Mouse (Mus musculus): Measurements from ENCODE around the gene Nt5dc1. TPM values are rescaled to one million over a fixed set of nuclear protein-coding genes. Genes with fewer than 3 reads are reported as not detected.

The Nt5dc1 gene
- polyA plus RNA-seq, 1 experiment = 2.4 TPM

GRCm38 (mm10) chr10:34385636-34386035 lies 32.7 kb downstream of the Nt5dc1 start:
- Histone ChIP-seq H3K4me1 (ENCODE audit: control insufficient read depth, insufficient read depth, low read length) (no peaks in the 10 kb centered on the region), H3K4me3 (ENCODE audit: insufficient read depth, low read length) (no peak overlapping the region), H3K27ac (ENCODE audit: insufficient read depth, low read length) (no peak overlapping the region)
- TF ChIP-seq POLR2A (IDR thresholded peaks at IDR 0.05; ENCODE audit: extremely low read depth, insufficient read depth, low read length) = no peak
- TF ChIP-seq CTCF (IDR thresholded peaks at IDR 0.05; ENCODE audit: extremely low read depth, insufficient read depth, low read length) = no peak

GRCm38 (mm10) chr10:34373332-34373731 lies 45.0 kb downstream of the Nt5dc1 start:
- Histone ChIP-seq H3K4me3 (ENCODE audit: insufficient read depth, low read length) (no peak overlapping the region), H3K27ac (ENCODE audit: insufficient read depth, low read length) (no peak overlapping the region), H3K4me1 (ENCODE audit: control insufficient read depth, insufficient read depth, low read length) (no peaks in the 10 kb centered on the region)
- TF ChIP-seq POLR2A (IDR thresholded peaks at IDR 0.05; ENCODE audit: extremely low read depth, insufficient read depth, low read length) = no peak
- no peak for TF ChIP-seq CTCF (IDR thresholded peaks at IDR 0.05; ENCODE audit: extremely low read depth, insufficient read depth, low read length)

GRCm38 (mm10) chr10:34368138-34368537 lies 50.2 kb downstream of the Nt5dc1 start:
- no peak overlapping the region for H3K4me3 ChIP-seq (ENCODE audit: insufficient read depth, low read length)
- TF ChIP-seq CTCF (IDR thresholded peaks at IDR 0.05; ENCODE audit: extremely low read depth, insufficient read depth, low read length) (peak; percentile 70), POLR2A (IDR thresholded peaks at IDR 0.05; ENCODE audit: extremely low read depth, insufficient read depth, low read length) (no peak)
- no peaks in the 10 kb centered on the region for H3K4me1 ChIP-seq (ENCODE audit: control insufficient read depth, insufficient read depth, low read length)
- H3K27ac ChIP-seq (ENCODE audit: insufficient read depth, low read length) = no peak overlapping the region

- Histone ChIP-seq H3K4me3 (ENCODE audit: insufficient read depth, low read length) (no peak overlapping the region), H3K4me1 (ENCODE audit: control insufficient read depth, insufficient read depth, low read length) (no peaks in the 10 kb centered on the region), H3K27ac (ENCODE audit: insufficient read depth, low read length) (no peak overlapping the region)
- TF ChIP-seq POLR2A (IDR thresholded peaks at IDR 0.05; ENCODE audit: extremely low read depth, insufficient read depth, low read length) (no peak), CTCF (IDR thresholded peaks at IDR 0.05; ENCODE audit: extremely low read depth, insufficient read depth, low read length) (no peak)
These were observed 54.6 kb downstream of the Nt5dc1 start for GRCm38 (mm10) chr10:34363756-34364155.

- Histone ChIP-seq H3K27ac (ENCODE audit: insufficient read depth, low read length) (no peak overlapping the region), H3K4me1 (ENCODE audit: control insufficient read depth, insufficient read depth, low read length) (no peaks in the 10 kb centered on the region)
- TF ChIP-seq POLR2A (IDR thresholded peaks at IDR 0.05; ENCODE audit: extremely low read depth, insufficient read depth, low read length) (no peak), CTCF (IDR thresholded peaks at IDR 0.05; ENCODE audit: extremely low read depth, insufficient read depth, low read length) (no peak)
These were observed 60.1 kb downstream of the Nt5dc1 start for GRCm38 (mm10) chr10:34358263-34358662.

GRCm38 (mm10) chr10:34352166-34352565 lies 66.2 kb downstream of the Nt5dc1 start:
- H3K4me1 ChIP-seq (ENCODE audit: control insufficient read depth, insufficient read depth, low read length) = no peaks in the 10 kb centered on the region
- TF ChIP-seq POLR2A (IDR thresholded peaks at IDR 0.05; ENCODE audit: extremely low read depth, insufficient read depth, low read length) (no peak), CTCF (IDR thresholded peaks at IDR 0.05; ENCODE audit: extremely low read depth, insufficient read depth, low read length) (no peak)
- H3K27ac ChIP-seq (ENCODE audit: insufficient read depth, low read length) = no peak overlapping the region
- no peak overlapping the region for H3K4me3 ChIP-seq (ENCODE audit: insufficient read depth, low read length)

More at GRCm38 (mm10) chr10:34358263-34358662, 60.1 kb downstream of the Nt5dc1 start:
- no peak overlapping the region for H3K4me3 ChIP-seq (ENCODE audit: insufficient read depth, low read length)

GRCm38 (mm10) chr10:34341886-34342285 lies 76.5 kb downstream of the Nt5dc1 start:
- no peaks in the 10 kb centered on the region for H3K4me1 ChIP-seq (ENCODE audit: control insufficient read depth, insufficient read depth, low read length)
- H3K4me3 ChIP-seq (ENCODE audit: insufficient read depth, low read length) = no peak overlapping the region
- no peak overlapping the region for H3K27ac ChIP-seq (ENCODE audit: insufficient read depth, low read length)
- TF ChIP-seq CTCF (IDR thresholded peaks at IDR 0.05; ENCODE audit: extremely low read depth, insufficient read depth, low read length) = no peak
- TF ChIP-seq POLR2A (IDR thresholded peaks at IDR 0.05; ENCODE audit: extremely low read depth, insufficient read depth, low read length) = no peak

- TF ChIP-seq POLR2A (IDR thresholded peaks at IDR 0.05; ENCODE audit: extremely low read depth, insufficient read depth, low read length) (no peak), CTCF (IDR thresholded peaks at IDR 0.05; ENCODE audit: extremely low read depth, insufficient read depth, low read length) (no peak)
- no peak overlapping the region for H3K4me3 ChIP-seq (ENCODE audit: insufficient read depth, low read length)
These were observed 77.3 kb downstream of the Nt5dc1 start for GRCm38 (mm10) chr10:34341014-34341413.

GRCm38 (mm10) chr10:34328310-34328709 lies 90.0 kb downstream of the Nt5dc1 start:
- no peak for TF ChIP-seq POLR2A (IDR thresholded peaks at IDR 0.05; ENCODE audit: extremely low read depth, insufficient read depth, low read length)
- TF ChIP-seq CTCF (IDR thresholded peaks at IDR 0.05; ENCODE audit: extremely low read depth, insufficient read depth, low read length) = peak; percentile 68

More at GRCm38 (mm10) chr10:34341014-34341413, 77.3 kb downstream of the Nt5dc1 start:
- no peak overlapping the region for H3K27ac ChIP-seq (ENCODE audit: insufficient read depth, low read length)
- H3K4me1 ChIP-seq (ENCODE audit: control insufficient read depth, insufficient read depth, low read length) = no peaks in the 10 kb centered on the region

GRCm38 (mm10) chr10:34327144-34327543 lies 91.2 kb downstream of the Nt5dc1 start:
- Histone ChIP-seq H3K4me3 (ENCODE audit: insufficient read depth, low read length) (no peak overlapping the region), H3K27ac (ENCODE audit: insufficient read depth, low read length) (no peak overlapping the region), H3K4me1 (ENCODE audit: control insufficient read depth, insufficient read depth, low read length) (peaks cover 2% of the 10 kb centered on the region; the same call in 1 of the 2 replicates)
- TF ChIP-seq POLR2A (IDR thresholded peaks at IDR 0.05; ENCODE audit: extremely low read depth, insufficient read depth, low read length) (no peak), CTCF (IDR thresholded peaks at IDR 0.05; ENCODE audit: extremely low read depth, insufficient read depth, low read length) (no peak)

More at GRCm38 (mm10) chr10:34328310-34328709, 90.0 kb downstream of the Nt5dc1 start:
- Histone ChIP-seq H3K4me1 (ENCODE audit: control insufficient read depth, insufficient read depth, low read length) (peaks cover 2% of the 10 kb centered on the region; the same call in 1 of the 2 replicates), H3K27ac (ENCODE audit: insufficient read depth, low read length) (no peak overlapping the region), H3K4me3 (ENCODE audit: insufficient read depth, low read length) (no peak overlapping the region)

Measured in cortical plate, adult 2 months (tissue).